Mouse (Mus musculus): Measurements from ENCODE around the gene Pou3f4. TPM values are rescaled to one million over a fixed set of nuclear protein-coding genes. Genes with fewer than 3 reads are reported as not detected.
"Not testable (repeated sequence)": the region's sequence is repeated elsewhere in the genome, so short reads cannot be mapped to it uniquely, and the experiment has no call there.

The Pou3f4 gene
- not detected in 2 replicates for polyA plus RNA-seq (2012; rRNA removed)

- no peak for DNase-seq (ENCODE audit: low read depth, low spot score)
Observed at GRCm38 (mm10) chrX:110814151-110814571, at the start of gene Pou3f4. Gene Pou3f4, plus strand, starts transcription at chrX:110814280.

GRCm38 (mm10) chrX:110765939-110766338, 48.1 kb upstream of the Pou3f4 start:
- 44% methylated on average over 1 of the region's 1 CpGs for WGBS
- DNase-seq (ENCODE audit: low read depth, low spot score) = no peak

More at GRCm38 (mm10) chrX:110814151-110814571, at the start of gene Pou3f4:
- WGBS = 16% methylated on average over 20 of the region's 20 CpGs

GRCm38 (mm10) chrX:110774807-110775206, 39.3 kb upstream of the Pou3f4 start:
- DNase-seq (ENCODE audit: low read depth, low spot score) = not testable (repeated sequence)

GRCm38 (mm10) chrX:110802502-110802901, 11.6 kb upstream of the Pou3f4 start:
- DNase-seq (ENCODE audit: low read depth, low spot score) = no peak
- 58% methylated on average over 2 of the region's 2 CpGs for WGBS

- no peak for DNase-seq (ENCODE audit: low read depth, low spot score)
- WGBS = 52% methylated on average over 4 of the region's 4 CpGs
Observed at GRCm38 (mm10) chrX:110810001-110810578, 4.0 kb upstream of the Pou3f4 start.

GRCm38 (mm10) chrX:110810753-110811506, 3.1 kb upstream of the Pou3f4 start:
- no peak for DNase-seq (ENCODE audit: low read depth, low spot score)
- WGBS = 53% methylated on average over 5 of the region's 5 CpGs

- no peak for DNase-seq (ENCODE audit: low read depth, low spot score)
- 34% methylated on average over 5 of the region's 5 CpGs for WGBS
Observed at GRCm38 (mm10) chrX:110812071-110812470, 2.0 kb upstream of the Pou3f4 start.

GRCm38 (mm10) chrX:110813401-110813800, 679 bp upstream of the Pou3f4 start:
- DNase-seq (ENCODE audit: low read depth, low spot score) = no peak
- 23% methylated on average over 5 of the region's 5 CpGs for WGBS

- WGBS = 21% methylated on average over 52 of the region's 52 CpGs
- DNase-seq (ENCODE audit: low read depth, low spot score) = no peak
Observed at GRCm38 (mm10) chrX:110814592-110815548, 790 bp downstream of the Pou3f4 start.

GRCm38 (mm10) chrX:110815549-110815930, 1.5 kb downstream of the Pou3f4 start:
- WGBS = 38% methylated on average over 18 of the region's 18 CpGs
- DNase-seq (ENCODE audit: low read depth, low spot score) = no peak

GRCm38 (mm10) chrX:110816609-110817008, 2.5 kb downstream of the Pou3f4 start:
- 32% methylated on average over 16 of the region's 16 CpGs for WGBS
- DNase-seq (ENCODE audit: low read depth, low spot score) = no peak

GRCm38 (mm10) chrX:110817211-110817610, 3.1 kb downstream of the Pou3f4 start:
- DNase-seq (ENCODE audit: low read depth, low spot score) = no peak
- 22% methylated on average over 10 of the region's 10 CpGs for WGBS

- no peak for DNase-seq (ENCODE audit: low read depth, low spot score)
- WGBS = 48% methylated on average over 2 of the region's 2 CpGs
Observed at GRCm38 (mm10) chrX:110837450-110837849, 23.4 kb downstream of the Pou3f4 start.

GRCm38 (mm10) chrX:110851300-110851699, 37.2 kb downstream of the Pou3f4 start:
- DNase-seq (ENCODE audit: low read depth, low spot score) = no peak
- WGBS = 53% methylated on average over 2 of the region's 2 CpGs

Data from large intestine, adult 2 months (tissue).